Mouse (Mus musculus) cortical plate, adult 2 months (tissue): ENCODE data around the gene Tatdn2.

ENCODE experiments used
- CTCF ChIP-seq: fragments of 200-500 bp; IDR thresholded peaks from 2 replicates; pipeline ENCODE4 v1.5.1; 2011; ENCODE audit warnings: mild to moderate bottlenecking, control low read depth, low read length; ENCODE audit not compliant: insufficient read depth; ENCODE audit errors: extremely low read depth
- POLR2A ChIP-seq: fragments of 200-500 bp; IDR thresholded peaks from 2 replicates; pipeline ENCODE4 v1.6.1; 2011; ENCODE audit warnings: mild to moderate bottlenecking, low read length, control low read depth; ENCODE audit not compliant: insufficient read depth; ENCODE audit errors: extremely low read depth

DNA sequence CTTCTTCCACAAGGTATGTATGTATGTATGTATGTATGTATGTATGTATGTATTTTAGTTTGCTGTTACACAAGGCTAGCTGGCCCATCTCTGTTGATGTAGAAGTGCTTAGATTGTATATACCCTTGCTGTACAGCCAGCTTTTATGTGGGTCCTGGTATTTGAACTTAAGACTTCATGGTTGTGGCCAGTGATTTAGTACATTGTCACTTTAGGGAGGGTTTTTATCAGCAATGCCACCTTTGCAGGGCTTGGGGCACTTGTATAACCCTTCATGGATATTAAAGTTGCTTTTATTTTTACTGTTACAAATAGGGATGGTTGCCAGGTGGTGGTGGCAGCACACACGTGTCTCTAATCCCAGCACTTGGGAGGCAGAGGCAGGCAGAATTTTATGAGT, 1.6 kb upstream of the Tatdn2 start:
- TF ChIP-seq CTCF: no peak
- no peak for TF ChIP-seq POLR2A
